Mouse (Mus musculus) heart, adult 2 months (tissue): Measurements from ENCODE around the gene Lce1h.

Experiments
- CTCF ChIP-seq: fragments of 200-600 bp; IDR thresholded peaks from 2 replicates; pipeline ENCODE4 v1.8.1; 2022; ENCODE audit warnings: antibody characterized with exemption, mild to moderate bottlenecking, moderate library complexity
- EP300 ChIP-seq: fragments of 200-500 bp; IDR thresholded peaks from 2 replicates; pipeline ENCODE4 v1.6.1; 2011; ENCODE audit warnings: low read depth, low read length, control low read depth; ENCODE audit not compliant: insufficient read depth
- POLR2A ChIP-seq: fragments of 200-500 bp; IDR thresholded peaks from 2 replicates; pipeline ENCODE4 v1.6.1; 2011; ENCODE audit warnings: mild to moderate bottlenecking, low read depth, low read length, control low read depth; ENCODE audit not compliant: insufficient read depth

- no peak for TF ChIP-seq POLR2A
- TF ChIP-seq EP300: no peak
- no peak for TF ChIP-seq CTCF
Observed at GRCm38 (mm10) chr3:92807791-92808190, 42.9 kb upstream of the Lce1h start, which contains the start of gene Lce1k.
